Mouse (Mus musculus) left cerebral cortex, postnatal 36 days (tissue): Measurements from ENCODE around the gene Zfp108. TPM values are rescaled to one million over a fixed set of nuclear protein-coding genes. Genes with fewer than 3 reads are reported as not detected.
A peak's percentile ranks its signal among the peaks of the same experiment; 100 is the strongest.

ENCODE experiments used
- DNase-seq, 2 experiments: peaks; one replicate each; pipeline ENCODE4 v3.0.0; 2021 to 2022; ENCODE audit warnings: low spot score in 2 of 2, mixed read lengths in 1 of 2
- intact Hi-C: fragments of 180-260 bp; cut with DNase I; formaldehyde crosslinking; loops from one replicate; pipeline ENCODE4 v1.15.1; 2025
- total RNA-seq, 2 experiments: library from RNA; stranded (reverse); gene quantifications; 2 replicates each; pipeline ENCODE4 v1.2.3; 2021

The Zfp108 gene
- total RNA-seq, 2 experiments from 2014 or later = 7.8 to 9.1 TPM

GRCm38 (mm10) chr7:24280031-24280857 is 25.6 kb downstream of the Zfp108 start:
- DNase-seq = no peak
- intact Hi-C loops = no loop called here

DNA sequence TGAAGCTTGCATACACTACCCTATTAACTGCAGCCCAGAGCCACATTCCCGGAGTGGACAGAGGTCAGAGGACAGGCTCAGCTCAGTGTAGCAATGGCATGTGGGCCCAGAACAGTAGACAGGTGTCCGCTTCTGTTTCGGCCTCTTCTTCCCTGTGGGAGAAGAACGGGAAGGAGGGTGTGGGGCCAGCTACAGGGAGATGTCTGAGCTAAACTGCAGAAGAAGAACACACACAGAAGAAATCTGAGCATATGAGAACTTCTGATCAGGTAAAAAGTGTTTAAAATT is 26.2 kb downstream of the Zfp108 start:
- no peak for DNase-seq
- intact Hi-C loops = no loop called here

DNA sequence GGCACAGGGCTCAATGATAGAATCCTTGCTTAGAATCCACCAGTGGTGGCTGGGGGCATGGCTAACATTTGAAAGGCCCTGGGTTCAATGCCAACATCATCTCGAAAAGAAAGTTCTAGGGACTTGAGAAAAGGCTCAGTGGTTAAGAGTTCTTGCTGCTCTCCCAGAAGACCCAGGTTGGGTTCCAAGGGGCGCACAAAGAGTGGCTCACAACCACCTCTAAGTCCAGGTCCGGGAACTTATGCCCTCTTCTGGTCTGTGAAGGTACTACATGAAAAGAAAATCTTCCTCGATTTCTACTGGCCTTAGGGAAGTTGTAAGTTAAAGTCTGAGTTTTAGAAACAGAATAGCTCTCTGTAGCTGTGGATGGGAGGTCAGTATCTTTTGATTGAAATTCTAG is 31.5 kb downstream of the Zfp108 start:
- intact Hi-C loops = no loop called here
- DNase-seq = no peak

- no peak for DNase-seq
- intact Hi-C loops = no loop called here
Observed at GRCm38 (mm10) chr7:24286916-24287315, 32.3 kb downstream of the Zfp108 start.

GRCm38 (mm10) chr7:24287670-24288069 is 33.1 kb downstream of the Zfp108 start:
- DNase-seq = no peak
- intact Hi-C loops = no loop called here

DNA sequence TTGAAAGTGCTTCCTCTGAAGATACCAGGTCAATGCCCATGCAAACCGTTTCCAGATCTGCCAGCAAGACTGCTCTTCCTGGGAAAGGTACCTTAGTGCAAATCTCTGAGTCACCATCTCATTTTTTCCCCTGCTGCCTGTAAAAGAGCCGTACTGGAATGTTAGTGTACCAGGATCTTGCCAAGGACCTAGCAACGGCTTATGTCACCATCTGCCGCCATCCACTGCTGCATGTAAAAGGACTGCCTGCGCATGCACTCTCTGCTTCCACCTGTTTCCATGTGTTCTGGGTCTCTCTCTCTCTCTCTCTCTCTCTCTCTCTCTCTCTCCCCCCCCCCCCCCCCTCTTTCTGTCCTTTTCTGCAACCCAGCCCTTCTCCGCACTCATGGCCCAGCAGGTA is 33.9 kb downstream of the Zfp108 start:
- peak in 1 of 2 experiments; percentile 29 for DNase-seq
- intact Hi-C loops = no loop called here

DNA sequence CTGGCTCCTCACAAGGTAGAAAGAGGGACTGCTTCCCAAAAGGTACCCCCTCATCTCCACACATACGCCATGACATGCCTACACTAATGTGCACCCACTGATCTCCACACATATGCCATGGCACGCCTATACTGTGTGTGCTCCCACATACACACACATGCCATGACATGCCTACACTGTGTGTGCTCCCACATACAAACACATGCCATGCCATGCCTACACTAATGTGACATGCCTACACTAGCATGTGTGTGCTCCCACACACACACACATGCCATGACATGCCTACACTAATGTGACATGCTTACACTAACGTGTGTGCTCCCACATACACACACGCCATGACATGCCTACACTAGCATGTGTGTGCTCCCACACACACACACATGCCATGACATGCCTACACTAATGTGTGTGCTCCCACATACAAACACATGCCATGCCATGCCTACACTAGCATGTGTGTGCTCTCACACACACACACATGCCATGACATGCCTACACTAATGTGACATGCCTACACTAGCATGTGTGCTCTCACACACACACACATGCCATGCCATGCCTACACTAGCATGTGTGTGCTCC is 35.6 kb downstream of the Zfp108 start:
- intact Hi-C loops = loop anchor here (10.0 kb wide), 1 partner anchor 325 kb away; no protein-coding TSS in a partner anchor
- no peak for DNase-seq

- intact Hi-C loops = loop anchor here (10.0 kb wide), 1 partner anchor 327 kb away; no protein-coding TSS in a partner anchor
- DNase-seq = no peak
Observed at GRCm38 (mm10) chr7:24291387-24292090, 36.9 kb downstream of the Zfp108 start.

DNA sequence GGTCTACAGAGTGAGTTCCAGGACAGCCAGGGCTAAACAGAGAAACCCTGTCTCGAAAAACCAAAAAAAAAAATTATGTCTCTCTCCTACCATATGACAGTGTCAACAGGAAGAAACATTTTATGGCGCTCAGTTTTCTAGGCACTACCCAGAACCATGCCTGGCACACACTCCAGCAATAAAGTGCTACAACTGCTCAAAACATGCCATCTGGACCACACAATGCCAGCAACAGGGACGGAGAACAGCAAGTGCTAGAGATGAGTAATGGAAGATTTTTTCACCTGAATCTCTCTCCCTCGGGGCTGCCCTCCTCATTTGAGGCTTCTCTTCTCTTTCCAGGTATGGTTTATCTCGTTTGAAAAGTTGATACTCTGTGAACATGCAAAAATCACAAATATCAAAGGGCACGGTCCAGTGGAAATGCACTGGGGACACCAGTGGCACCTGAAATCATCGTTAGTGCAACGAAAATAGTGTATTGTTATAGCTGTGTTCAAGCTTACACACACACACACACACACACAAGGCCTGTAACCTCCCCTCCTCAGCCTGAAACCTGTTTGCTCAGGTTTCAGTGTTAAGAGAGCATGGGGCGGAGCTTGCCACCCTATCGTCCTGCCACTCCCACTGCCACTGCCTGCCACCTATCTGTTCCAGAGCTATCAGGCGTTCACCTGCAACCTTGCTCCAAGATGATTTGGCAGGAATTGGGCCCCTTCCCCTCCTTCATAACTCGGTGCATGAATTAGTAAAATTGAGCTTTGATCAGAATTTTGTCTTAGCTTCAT is 38.7 kb downstream of the Zfp108 start:
- intact Hi-C loops = loop anchor here (10.0 kb wide), 1 partner anchor 328 kb away; no protein-coding TSS in a partner anchor
- no peak for DNase-seq

DNA sequence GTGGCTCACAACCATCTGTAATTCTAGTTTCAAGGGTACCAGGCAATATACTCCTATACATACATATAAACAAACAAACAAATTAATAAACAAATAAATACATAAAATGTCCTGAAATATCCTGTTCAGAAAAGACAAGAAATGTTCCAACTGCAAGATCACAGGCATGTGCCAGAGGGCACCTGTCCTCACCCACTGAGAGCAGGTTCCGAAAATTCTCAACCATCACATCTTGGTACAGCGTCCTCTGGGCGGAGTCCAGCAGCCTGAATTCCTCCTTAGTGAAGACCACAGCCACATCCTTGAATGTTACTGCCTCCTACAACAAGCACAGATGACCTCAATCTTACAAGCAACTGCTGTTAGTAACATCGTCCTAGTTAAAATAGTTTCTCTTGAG is 40.2 kb downstream of the Zfp108 start:
- intact Hi-C loops = loop anchor here (10.0 kb wide), 1 partner anchor 330 kb away; no protein-coding TSS in a partner anchor
- DNase-seq = no peak

GRCm38 (mm10) chr7:24295376-24295775 is 40.8 kb downstream of the Zfp108 start:
- DNase-seq = no peak
- intact Hi-C loops = loop anchor here (10.0 kb wide), 1 partner anchor 331 kb away; no protein-coding TSS in a partner anchor

GRCm38 (mm10) chr7:24296386-24296785 is 41.8 kb downstream of the Zfp108 start:
- DNase-seq = no peak
- intact Hi-C loops = loop anchor here (10.0 kb wide), 1 partner anchor 332 kb away; no protein-coding TSS in a partner anchor

DNA sequence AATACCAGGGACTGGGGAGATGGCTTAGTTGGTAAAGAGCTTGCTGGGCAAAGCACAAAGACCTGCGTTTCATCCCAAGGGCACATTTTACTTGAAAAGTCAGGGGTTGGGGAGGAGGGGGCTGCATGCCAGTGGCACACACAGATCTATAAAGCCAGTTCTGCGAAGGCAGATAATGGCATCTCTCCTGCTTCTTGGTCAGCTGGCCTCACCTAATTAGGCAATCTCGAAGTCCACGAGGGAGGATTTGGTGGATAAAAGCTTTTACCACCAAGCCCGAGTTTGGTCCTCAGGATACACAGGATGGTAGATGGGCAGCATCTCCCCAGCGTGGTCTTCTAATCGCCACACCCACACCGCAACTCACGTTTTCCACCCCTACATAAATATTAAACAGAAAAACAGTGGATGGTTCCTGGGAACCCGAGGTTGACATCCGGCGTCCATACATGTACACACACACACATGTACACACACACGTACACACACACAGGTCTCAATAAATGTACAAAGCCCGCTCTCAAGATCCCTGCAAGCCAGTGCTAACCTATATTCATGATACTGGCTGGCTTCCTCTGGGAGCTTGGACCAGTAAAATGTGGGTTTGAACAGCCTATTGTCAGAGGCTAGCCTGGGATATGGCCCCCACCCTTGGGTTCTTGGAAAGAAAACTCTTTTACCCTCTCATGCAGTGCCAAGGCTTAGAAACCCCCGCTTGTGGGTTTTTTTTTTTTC is 42.9 kb downstream of the Zfp108 start:
- no peak for DNase-seq
- intact Hi-C loops = loop anchor here (10.0 kb wide), 1 partner anchor 333 kb away; no protein-coding TSS in a partner anchor

DNA sequence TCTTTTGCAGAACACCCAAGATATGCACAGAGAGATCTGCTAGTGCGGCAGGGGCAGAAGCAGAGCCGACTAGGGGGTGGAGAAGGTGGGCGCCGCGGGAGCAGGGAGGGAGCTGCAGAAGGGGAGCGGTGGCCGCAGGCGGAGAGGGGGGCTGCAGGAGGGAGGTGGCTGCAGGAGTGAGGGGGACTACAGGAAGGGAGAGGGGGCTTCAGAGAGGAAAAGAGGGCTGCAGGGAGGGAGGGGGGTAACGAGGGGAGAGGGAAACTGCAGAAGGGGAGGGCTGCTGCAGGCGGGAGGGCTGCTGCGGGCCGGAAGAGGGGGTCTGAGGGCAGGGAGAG is 44.0 kb downstream of the Zfp108 start:
- DNase-seq = no peak
- intact Hi-C loops = loop anchor here (10.0 kb wide), 1 partner anchor 334 kb away; no protein-coding TSS in a partner anchor

- DNase-seq = peak; percentile 90 to 91
- intact Hi-C loops = loop anchor here (10.0 kb wide), 1 partner anchor 334 kb away; no protein-coding TSS in a partner anchor
Observed at GRCm38 (mm10) chr7:24298973-24299708, 44.5 kb downstream of the Zfp108 start.

DNA sequence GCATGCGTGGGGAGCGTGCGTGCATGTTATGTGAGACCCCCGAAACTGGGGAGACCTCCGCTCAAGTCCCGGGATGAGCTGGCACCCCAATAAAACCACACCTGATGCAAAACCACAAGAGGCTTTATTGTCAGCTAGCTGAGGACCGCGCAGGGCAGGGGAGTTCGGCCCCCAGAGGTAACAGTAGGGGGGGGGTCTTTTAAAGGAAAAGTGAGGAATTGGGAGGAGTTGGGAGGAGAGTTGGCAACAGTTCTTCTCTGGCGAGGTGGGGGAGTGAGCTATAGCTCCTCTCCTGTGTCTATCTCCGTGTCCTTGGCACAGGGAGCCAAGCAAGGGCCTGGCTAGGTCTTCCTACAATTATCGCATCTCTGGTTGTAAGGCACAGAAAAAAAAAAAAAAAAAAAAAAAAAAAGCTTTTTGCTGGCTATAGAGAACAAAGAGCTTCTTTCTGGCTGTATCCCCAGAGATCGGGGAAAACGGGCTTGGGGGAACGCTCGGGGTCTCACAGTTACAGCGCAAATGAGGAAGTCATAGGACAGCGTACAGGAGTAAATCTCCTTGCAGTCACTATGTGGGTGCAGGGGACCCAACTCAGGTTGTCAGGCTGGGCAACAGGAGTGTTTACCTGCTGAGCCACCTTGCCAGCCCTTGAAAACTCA is 45.4 kb downstream of the Zfp108 start:
- DNase-seq = peak in 1 of 2 experiments; percentile 14
- intact Hi-C loops = loop anchor here (10.0 kb wide), 1 partner anchor 335 kb away; no protein-coding TSS in a partner anchor

DNA sequence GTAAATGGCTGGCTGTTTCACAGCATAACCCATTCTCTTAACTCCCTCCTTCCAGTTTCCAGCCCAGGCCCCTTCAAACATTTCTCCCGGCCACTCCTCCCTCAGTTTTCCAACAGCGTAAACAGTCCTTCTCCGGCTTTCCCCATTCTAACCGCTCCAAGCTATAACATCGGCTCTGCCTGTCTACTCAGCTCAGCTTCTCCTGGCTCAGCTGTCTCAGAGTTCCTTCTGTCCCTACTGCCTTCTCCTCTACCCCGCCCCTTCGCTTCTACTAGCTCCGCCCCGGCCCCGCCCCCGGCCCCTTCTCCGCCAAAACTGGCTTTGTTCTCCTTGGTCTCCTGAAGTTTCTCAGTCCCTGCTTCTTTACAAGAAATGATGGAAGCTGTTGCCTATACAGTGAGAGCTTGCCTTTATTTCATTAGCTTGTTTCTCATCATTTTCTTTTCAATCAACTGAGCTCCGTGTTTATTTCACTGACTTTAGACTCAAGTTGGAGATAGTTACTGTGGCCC is 46.2 kb downstream of the Zfp108 start, which contains the start of gene Zfp61:
Gene Zfp61, minus strand, starts transcription at position 462 of the 512 bp plus-strand sequence.
- DNase-seq = no peak
- intact Hi-C loops = no loop called here
